Mouse (Mus musculus) bone marrow macrophage, adult 2 months (primary cell): ENCODE measurements at regions not wholly inside any gene's neighbourhood (a gene's known extent, or its start where the extent isn't known, plus 50 kb on each side); places are given as distances from the start of the nearest gene placed in this dataset.

Experiments
- H3K27ac ChIP-seq: 2 replicates; pipeline ENCODE4 v1.5.1; 2012; ENCODE audit warnings: low read depth, low read length; ENCODE audit not compliant: insufficient read depth
- H3K4me1 ChIP-seq: 2 replicates; pipeline ENCODE4 v1.6.1; 2012; ENCODE audit warnings: low read length; ENCODE audit not compliant: control insufficient read depth, insufficient read depth
- H3K4me3 ChIP-seq: 2 replicates; pipeline ENCODE4 v1.5.1; 2012; ENCODE audit warnings: mild to moderate bottlenecking, low read length, moderate library complexity; ENCODE audit not compliant: insufficient read depth
- CTCF ChIP-seq: IDR thresholded peaks from 2 replicates; pipeline ENCODE4 v1.5.1; 2012; ENCODE audit warnings: low read depth, mild to moderate bottlenecking, low read length, moderate library complexity
- POLR2A ChIP-seq: IDR thresholded peaks from 2 replicates; pipeline ENCODE4 v1.6.1; 2012; ENCODE audit warnings: mild to moderate bottlenecking, low read depth, low read length, borderline replicate concordance

DNA sequence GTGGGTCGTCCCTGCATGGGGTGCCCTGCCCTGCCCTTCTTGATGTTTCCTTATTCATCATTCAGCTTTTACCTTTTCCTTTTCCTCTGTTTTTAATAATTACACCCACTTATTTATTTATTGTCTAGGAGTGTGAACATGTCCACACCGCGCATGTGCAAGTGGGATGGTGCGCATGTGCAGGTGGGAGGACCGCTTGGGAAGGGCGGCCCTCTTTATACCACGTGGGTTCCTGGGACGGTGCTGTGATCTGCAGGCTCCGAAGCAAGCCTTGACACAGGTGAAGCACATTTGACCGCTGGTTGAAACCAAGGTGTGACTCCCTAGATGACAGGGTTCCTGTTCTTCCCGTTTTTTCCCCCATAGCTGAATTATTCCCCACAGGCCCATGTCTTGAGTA lies 60.0 kb downstream of the Syf2 start:
- no peak overlapping the region for H3K27ac ChIP-seq
- TF ChIP-seq CTCF (no peak), POLR2A (no peak)
- H3K4me1 ChIP-seq: no peaks in the 10 kb centered on the region
- no peak overlapping the region for H3K4me3 ChIP-seq

GRCm38 (mm10) chr4:134993526-134994122 lies 62.9 kb downstream of the Syf2 start:
- no peak overlapping the region for H3K27ac ChIP-seq
- H3K4me1 ChIP-seq: peaks cover 3% of the 10 kb centered on the region
- TF ChIP-seq POLR2A (no peak), CTCF (no peak)
- no peak overlapping the region for H3K4me3 ChIP-seq

GRCm38 (mm10) chr4:134994205-134994604 lies 63.5 kb downstream of the Syf2 start:
- Histone ChIP-seq H3K4me1 (peaks cover 7% of the 10 kb centered on the region), H3K4me3 (no peak overlapping the region), H3K27ac (no peak overlapping the region)
- TF ChIP-seq CTCF: no peak
- TF ChIP-seq POLR2A: no peak

GRCm38 (mm10) chr4:134994648-134995047 lies 64.0 kb downstream of the Syf2 start:
- no peak overlapping the region for H3K4me3 ChIP-seq
- H3K27ac ChIP-seq: no peak overlapping the region
- peaks cover 10% of the 10 kb centered on the region for H3K4me1 ChIP-seq
- no peak for TF ChIP-seq POLR2A
- no peak for TF ChIP-seq CTCF

DNA sequence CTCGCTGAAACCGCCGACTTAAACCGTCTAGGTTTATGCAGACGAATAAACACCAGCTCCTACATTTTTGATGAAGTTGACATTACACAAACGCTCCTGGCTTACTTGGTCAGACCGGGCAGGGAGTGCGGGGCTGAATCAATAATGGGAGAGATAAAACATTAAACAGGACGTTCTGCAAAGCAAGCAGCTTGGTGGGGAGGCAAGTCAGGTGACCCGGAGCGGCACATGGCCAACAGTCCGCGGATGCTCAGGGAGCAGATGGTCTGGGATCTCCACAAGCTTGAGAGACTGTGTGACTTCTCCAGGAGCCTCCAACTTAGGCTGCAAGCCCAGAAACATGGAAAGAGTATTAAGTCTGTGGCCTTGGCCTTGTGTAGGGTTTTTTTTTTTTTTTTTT lies 64.4 kb downstream of the Syf2 start:
- H3K4me1 ChIP-seq: peaks cover 14% of the 10 kb centered on the region
- TF ChIP-seq CTCF (no peak), POLR2A (no peak)
- no peak overlapping the region for H3K27ac ChIP-seq
- H3K4me3 ChIP-seq: no peak overlapping the region

DNA sequence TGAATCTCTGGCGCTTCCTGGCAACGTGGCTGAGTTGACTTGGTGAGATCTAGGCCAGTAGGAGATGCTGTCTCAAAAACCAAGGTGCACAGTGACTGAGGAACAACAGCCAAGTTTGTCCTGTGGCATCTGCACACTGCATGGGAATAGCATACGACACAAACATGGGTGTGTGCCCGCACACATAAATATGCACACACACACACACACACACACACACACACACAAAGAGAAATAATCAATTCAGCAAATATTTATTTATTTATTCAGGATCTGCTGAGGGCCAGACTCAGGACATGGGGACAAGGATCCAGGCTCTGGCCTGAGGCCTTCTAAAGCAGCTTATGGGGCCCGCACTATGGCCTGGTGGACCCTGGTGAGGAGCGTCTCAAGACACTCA lies 65.4 kb downstream of the Syf2 start:
- Histone ChIP-seq H3K4me1 (peaks cover 14% of the 10 kb centered on the region), H3K27ac (no peak overlapping the region), H3K4me3 (no peak overlapping the region)
- TF ChIP-seq POLR2A (no peak), CTCF (no peak)

- Histone ChIP-seq H3K27ac (no peak overlapping the region), H3K4me3 (no peak overlapping the region), H3K4me1 (peaks cover 26% of the 10 kb centered on the region)
- TF ChIP-seq POLR2A: no peak
- no peak for TF ChIP-seq CTCF
Observed at GRCm38 (mm10) chr4:134997461-134998434, 67.0 kb downstream of the Syf2 start.

- Histone ChIP-seq H3K27ac (peak overlapping the region; percentile 56), H3K4me3 (peak overlapping the region; percentile 34), H3K4me1 (peaks cover 30% of the 10 kb centered on the region)
- TF ChIP-seq POLR2A (no peak), CTCF (no peak)
Observed at GRCm38 (mm10) chr4:134998928-134999658, 68.4 kb downstream of the Syf2 start.

DNA sequence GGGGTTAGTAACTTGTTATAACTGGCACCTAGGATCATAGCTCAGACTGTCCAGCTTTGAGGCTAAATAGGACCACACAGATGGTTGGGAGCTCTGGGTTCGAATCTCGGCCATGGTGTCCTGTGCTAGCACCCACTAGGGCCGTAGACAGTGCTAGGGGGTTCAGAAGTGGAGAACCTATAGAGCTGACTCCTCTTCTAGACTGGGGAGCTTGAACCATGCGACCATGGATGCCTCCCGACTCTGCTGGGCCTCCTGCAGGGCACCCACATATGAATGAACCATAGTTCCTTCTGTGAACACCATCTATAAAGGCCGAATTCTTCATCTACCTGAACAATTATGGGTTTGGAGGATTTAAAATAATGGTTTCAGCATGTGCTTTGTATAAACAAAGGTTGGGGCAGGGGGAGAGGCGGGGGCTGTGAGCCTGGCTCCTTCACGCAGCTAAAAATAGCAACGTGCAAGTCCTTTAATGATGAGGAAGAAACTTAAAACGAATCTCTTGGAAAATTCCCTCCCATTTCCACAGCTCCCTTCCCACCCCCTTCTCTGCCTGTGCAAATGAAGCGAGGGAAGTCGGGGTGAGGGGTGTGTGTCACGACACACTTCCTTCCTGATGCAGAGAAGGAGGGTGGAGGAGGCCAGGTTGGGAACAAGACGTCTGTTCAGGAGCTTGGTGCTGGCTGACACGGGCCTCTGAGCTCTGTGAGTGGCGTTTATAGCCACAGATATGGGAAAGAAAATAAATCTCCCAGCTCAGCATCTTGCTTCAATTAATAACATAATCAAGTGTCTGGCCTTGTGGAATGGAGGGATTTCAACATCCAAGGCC lies 71.6 kb downstream of the Syf2 start:
- Histone ChIP-seq H3K27ac (no peak overlapping the region), H3K4me3 (no peak overlapping the region), H3K4me1 (peaks cover 30% of the 10 kb centered on the region)
- TF ChIP-seq CTCF (no peak), POLR2A (no peak)
